Mouse (Mus musculus) MEL (cell line): ENCODE data around the gene Ndufb6. TPM values are rescaled to one million over a fixed set of nuclear protein-coding genes. Genes with fewer than 3 reads are reported as not detected.

ENCODE experiments used
- DNase-seq: peaks from one replicate; pipeline ENCODE4 v3.0.0; 2011; ENCODE audit warnings: low read depth, low spot score
- H3K27ac ChIP-seq: 2 replicates; pipeline ENCODE4 v1.5.1; 2012; ENCODE audit warnings: low read depth, mild to moderate bottlenecking, control low read depth, low read length, moderate library complexity; ENCODE audit not compliant: control insufficient read depth
- H3K27me3 ChIP-seq, 2 experiments: fragments of 150-350 bp in 1 of 2; sonication (generic) in 1 of 2; 2 replicates each; pipeline ENCODE4 v1.6.1; 2012; ENCODE audit warnings: low read length in 2 of 2, mild to moderate bottlenecking in 2 of 2, improper control_type of control experiment in 1 of 2, moderate library complexity in 1 of 2; ENCODE audit not compliant: insufficient read depth in 2 of 2, control insufficient read depth in 1 of 2
- H3K36me3 ChIP-seq, 2 experiments: 2 replicates each; pipeline ENCODE4 v1.6.1; 2012 to 2014; ENCODE audit warnings: low read length in 2 of 2, improper control_type of control experiment in 1 of 2, inconsistent platforms in 1 of 2, mild to moderate bottlenecking in 1 of 2; ENCODE audit not compliant: insufficient read depth in 2 of 2, control insufficient read depth in 1 of 2
- H3K4me1 ChIP-seq, 2 experiments: fragments of 150-350 bp in 1 of 2; sonication (generic) in 1 of 2; 2 replicates each; pipeline ENCODE4 v1.6.1; 2012; ENCODE audit warnings: low read length in 2 of 2, improper control_type of control experiment in 1 of 2, mild to moderate bottlenecking in 1 of 2; ENCODE audit not compliant: insufficient read depth in 2 of 2, control insufficient read depth in 1 of 2
- H3K4me3 ChIP-seq, 2 experiments: fragments of 150-350 bp in 1 of 2; sonication (generic) in 1 of 2; 2 replicates each; pipeline ENCODE4 v1.5.1; 2012; ENCODE audit warnings: low read depth in 2 of 2, low read length in 2 of 2, mild to moderate bottlenecking in 2 of 2, moderate library complexity in 2 of 2, control low read depth in 1 of 2, improper control_type of control experiment in 1 of 2; ENCODE audit not compliant: control insufficient read depth in 1 of 2, insufficient read depth in 1 of 2
- H3K79me2 ChIP-seq: 2 replicates; pipeline ENCODE4 v1.6.1; 2012; ENCODE audit warnings: mild to moderate bottlenecking, low read length, moderate library complexity; ENCODE audit not compliant: control insufficient read depth, poor library complexity, insufficient read depth
- H3K9ac ChIP-seq: 2 replicates; pipeline ENCODE4 v1.6.1; 2012; ENCODE audit warnings: low read depth, mild to moderate bottlenecking, control low read depth, low read length, moderate library complexity; ENCODE audit not compliant: control insufficient read depth, poor library complexity, severe bottlenecking
- H3K9me3 ChIP-seq: fragments of 150-350 bp; sonication (generic); replicated peaks from 2 replicates; pipeline ENCODE4 v1.6.1; 2012; ENCODE audit warnings: mild to moderate bottlenecking, low read length, improper control_type of control experiment, moderate library complexity; ENCODE audit not compliant: insufficient read depth
- BHLHE40 ChIP-seq: IDR thresholded peaks from 2 replicates; pipeline ENCODE4 v1.6.1; 2012; ENCODE audit warnings: low read depth, mild to moderate bottlenecking, inconsistent platforms, low read length, improper control_type of control experiment, borderline replicate concordance
- CHD1 ChIP-seq: IDR thresholded peaks from 2 replicates; pipeline ENCODE4 v1.6.1; 2012; ENCODE audit warnings: low read depth, mild to moderate bottlenecking, inconsistent platforms, low read length, improper control_type of control experiment
- CHD2 ChIP-seq: IDR thresholded peaks from 2 replicates; pipeline ENCODE4 v1.6.1; 2011; ENCODE audit warnings: low read length, improper control_type of control experiment
- E2F4 ChIP-seq: IDR thresholded peaks from 2 replicates; pipeline ENCODE4 v1.6.1; 2011; ENCODE audit warnings: low read depth, low read length, improper control_type of control experiment, borderline replicate concordance
- ELF1 ChIP-seq: IDR thresholded peaks from 2 replicates; pipeline ENCODE4 v1.6.1; 2014; ENCODE audit warnings: low read depth, mild to moderate bottlenecking, inconsistent platforms, low read length, improper control_type of control experiment, moderate library complexity
- EP300 ChIP-seq, 2 experiments: IDR thresholded peaks; 2 replicates each; pipeline ENCODE4 v1.6.1; 2011; ENCODE audit warnings: improper control_type of control experiment in 2 of 2, low read length in 2 of 2, low read depth in 1 of 2, mild to moderate bottlenecking in 1 of 2
- ETS1 ChIP-seq: IDR thresholded peaks from 2 replicates; pipeline ENCODE4 v1.6.1; 2012; ENCODE audit warnings: low read depth, mild to moderate bottlenecking, inconsistent platforms, low read length, improper control_type of control experiment, moderate library complexity
- GATA1 ChIP-seq: IDR thresholded peaks from 2 replicates; pipeline ENCODE4 v1.6.1; 2011; ENCODE audit warnings: low read depth, low read length, improper control_type of control experiment
- HCFC1 ChIP-seq: IDR thresholded peaks from 2 replicates; pipeline ENCODE4 v1.6.1; 2012; ENCODE audit warnings: low read depth, mild to moderate bottlenecking, inconsistent platforms, low read length, improper control_type of control experiment, moderate library complexity
- MAX ChIP-seq: IDR thresholded peaks from 2 replicates; pipeline ENCODE4 v1.6.1; 2011; ENCODE audit warnings: low read length, improper control_type of control experiment
- MAZ ChIP-seq: IDR thresholded peaks from 2 replicates; pipeline ENCODE4 v1.6.1; 2012; ENCODE audit warnings: low read depth, mild to moderate bottlenecking, inconsistent platforms, low read length, improper control_type of control experiment
- MEF2A ChIP-seq: IDR thresholded peaks from 2 replicates; pipeline ENCODE4 v1.6.1; 2014; ENCODE audit warnings: low read depth, mild to moderate bottlenecking, inconsistent platforms, low read length, improper control_type of control experiment; ENCODE audit not compliant: poor library complexity, insufficient replicate concordance, severe bottlenecking; ENCODE audit errors: extremely low read depth
- MXI1 ChIP-seq: IDR thresholded peaks from 2 replicates; pipeline ENCODE4 v1.6.1; 2011; ENCODE audit warnings: mild to moderate bottlenecking, low read depth, low read length, improper control_type of control experiment
- MYB ChIP-seq: IDR thresholded peaks from 2 replicates; pipeline ENCODE4 v1.6.1; 2011; ENCODE audit warnings: mild to moderate bottlenecking, low read depth, low read length, improper control_type of control experiment
- MYC ChIP-seq: IDR thresholded peaks from 2 replicates; pipeline ENCODE4 v1.6.1; 2011; ENCODE audit warnings: low read depth, mild to moderate bottlenecking, low read length, improper control_type of control experiment, moderate library complexity
- NELFE ChIP-seq: IDR thresholded peaks from 2 replicates; pipeline ENCODE4 v1.6.1; 2011; ENCODE audit warnings: low read depth, low read length, improper control_type of control experiment
- NRF1 ChIP-seq: IDR thresholded peaks from 2 replicates; pipeline ENCODE4 v1.6.1; 2014; ENCODE audit warnings: low read depth, mild to moderate bottlenecking, inconsistent platforms, low read length, improper control_type of control experiment, moderate library complexity; ENCODE audit not compliant: poor library complexity, insufficient read depth, severe bottlenecking
- POLR2A ChIP-seq, 2 experiments: IDR thresholded peaks; 2 replicates each; pipeline ENCODE4 v1.6.1; 2011 to 2012; ENCODE audit warnings: low read length in 2 of 2, mild to moderate bottlenecking in 2 of 2, control low read depth in 1 of 2, improper control_type of control experiment in 1 of 2, low read depth in 1 of 2, moderate library complexity in 1 of 2; ENCODE audit not compliant: control insufficient read depth in 1 of 2, insufficient read depth in 1 of 2, poor library complexity in 1 of 2
- POLR2AphosphoS2 ChIP-seq: IDR thresholded peaks from 2 replicates; pipeline ENCODE4 v1.6.1; 2011; ENCODE audit warnings: low read length, improper control_type of control experiment
- POLR2AphosphoS5 ChIP-seq: IDR thresholded peaks from 2 replicates; pipeline ENCODE4 v1.6.1; 2012; ENCODE audit warnings: low read depth, borderline replicate concordance, mild to moderate bottlenecking, inconsistent platforms, low read length, moderate library complexity, mixed read lengths
- SIN3A ChIP-seq: IDR thresholded peaks from 2 replicates; pipeline ENCODE4 v1.6.1; 2012; ENCODE audit warnings: low read length, improper control_type of control experiment, inconsistent platforms
- TBP ChIP-seq: IDR thresholded peaks from 2 replicates; pipeline ENCODE4 v1.8.0; 2011; ENCODE audit warnings: low read depth, low read length, improper control_type of control experiment
- TCF12 ChIP-seq: IDR thresholded peaks from 2 replicates; pipeline ENCODE4 v1.6.1; 2014; ENCODE audit warnings: low read depth, mild to moderate bottlenecking, inconsistent platforms, low read length, improper control_type of control experiment, moderate library complexity
- UBTF ChIP-seq: IDR thresholded peaks from 2 replicates; pipeline ENCODE4 v1.6.1; 2012; ENCODE audit warnings: low read depth, mild to moderate bottlenecking, inconsistent platforms, low read length, improper control_type of control experiment, moderate library complexity, borderline replicate concordance; ENCODE audit not compliant: insufficient read depth
- USF2 ChIP-seq, 2 experiments: IDR thresholded peaks; 2 replicates each; pipeline ENCODE4 v1.6.1; 2011 to 2012; ENCODE audit warnings: improper control_type of control experiment in 2 of 2, low read length in 2 of 2, borderline replicate concordance in 1 of 2, inconsistent platforms in 1 of 2, low read depth in 1 of 2, mild to moderate bottlenecking in 1 of 2; ENCODE audit not compliant: insufficient read depth in 1 of 2
- ZC3H11A ChIP-seq: IDR thresholded peaks from 2 replicates; pipeline ENCODE4 v1.6.1; 2012; ENCODE audit warnings: low read depth, mild to moderate bottlenecking, inconsistent platforms, low read length, improper control_type of control experiment
- ZKSCAN1 ChIP-seq: IDR thresholded peaks from 2 replicates; pipeline ENCODE4 v1.6.1; 2012; ENCODE audit warnings: low read depth, mild to moderate bottlenecking, inconsistent platforms, low read length, improper control_type of control experiment, moderate library complexity
- ZMIZ1 ChIP-seq: IDR thresholded peaks from 2 replicates; pipeline ENCODE4 v1.6.1; 2012; ENCODE audit warnings: low read depth, mild to moderate bottlenecking, inconsistent platforms, low read length, improper control_type of control experiment, moderate library complexity
- polyA plus RNA-seq, 2 experiments: library from polyadenylated mRNA; stranded (reverse) in 1 of 2; unstranded in 1 of 2; fragments of >175 nt in 1 of 2; fragments of >200 nt in 1 of 2; gene quantifications; 2 replicates each; pipeline versions ENCODE4 v1.2.1 to v1.2.4; 2012; ENCODE audit warnings: low replicate concordance in 2 of 2, low read depth in 1 of 2; ENCODE audit not compliant: insufficient read length in 2 of 2, insufficient read depth in 1 of 2, missing spikeins in 1 of 2
- total RNA-seq: library from RNA; depleted of rRNA; stranded (reverse); fragments of 300-350 nt; gene quantifications from 2 replicates; pipeline ENCODE4 v1.2.3, GENCODE M21; 2012

Ndufb6 gene
- total and polyA plus RNA-seq, 3 experiments, result 146 to 229 TPM; not detected in 1

DNA sequence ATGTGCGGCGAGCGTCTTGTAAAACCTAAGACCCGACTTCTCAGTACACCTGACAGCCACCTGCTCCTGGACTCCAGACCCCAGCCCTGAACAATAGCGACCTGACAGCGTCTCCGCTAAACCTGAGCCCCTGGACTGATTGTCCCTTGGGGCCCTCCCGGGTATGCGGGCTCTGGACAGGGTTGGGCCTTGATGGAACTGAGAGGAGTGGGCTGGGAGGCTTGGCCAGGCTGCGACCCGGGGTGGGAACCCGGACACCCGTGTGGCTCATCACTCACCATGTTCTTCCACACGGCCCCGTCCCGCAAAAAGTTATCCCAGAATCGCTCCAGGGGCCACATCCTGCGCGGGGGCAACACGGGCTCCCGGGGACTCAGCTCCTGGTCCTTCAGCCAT is 343 bp downstream of the Ndufb6 start:
- peaks cover 0 to 11% of the 10 kb centered on the region in 2 experiments; a peak in 2 of 4 replicates for H3K36me3 ChIP-seq
- peaks cover 0 to 2% of the 10 kb centered on the region in 2 experiments; a peak in 1 of 4 replicates for H3K4me1 ChIP-seq
- H3K79me2 ChIP-seq, result peaks cover 17% of the 10 kb centered on the region
- TF ChIP-seq UBTF (no peak), USF2 (IDR thresholded peaks at IDR 0.05; ENCODE audit: borderline replicate concordance in 1 of 2, insufficient read depth in 1 of 2, low read depth in 1 of 2, low read length in 2 of 2) (no peak), TBP (no peak), CHD1 (peak; percentile 36; the same call in 1 of the 2 replicates), MAX (0 out of 2 replicates have a peak, but pooled peaks have one; percentile 8)
- H3K4me3 ChIP-seq, result peak overlapping the region; percentile 90 to 91
- H3K27ac ChIP-seq, result peak overlapping the region; percentile 23
- no peaks in the 10 kb centered on the region for H3K27me3 ChIP-seq
- peak overlapping the region; percentile 82 for H3K9ac ChIP-seq
- peak; percentile 29 for DNase-seq
- H3K9me3 ChIP-seq, result no peaks in the 10 kb centered on the region

DNA sequence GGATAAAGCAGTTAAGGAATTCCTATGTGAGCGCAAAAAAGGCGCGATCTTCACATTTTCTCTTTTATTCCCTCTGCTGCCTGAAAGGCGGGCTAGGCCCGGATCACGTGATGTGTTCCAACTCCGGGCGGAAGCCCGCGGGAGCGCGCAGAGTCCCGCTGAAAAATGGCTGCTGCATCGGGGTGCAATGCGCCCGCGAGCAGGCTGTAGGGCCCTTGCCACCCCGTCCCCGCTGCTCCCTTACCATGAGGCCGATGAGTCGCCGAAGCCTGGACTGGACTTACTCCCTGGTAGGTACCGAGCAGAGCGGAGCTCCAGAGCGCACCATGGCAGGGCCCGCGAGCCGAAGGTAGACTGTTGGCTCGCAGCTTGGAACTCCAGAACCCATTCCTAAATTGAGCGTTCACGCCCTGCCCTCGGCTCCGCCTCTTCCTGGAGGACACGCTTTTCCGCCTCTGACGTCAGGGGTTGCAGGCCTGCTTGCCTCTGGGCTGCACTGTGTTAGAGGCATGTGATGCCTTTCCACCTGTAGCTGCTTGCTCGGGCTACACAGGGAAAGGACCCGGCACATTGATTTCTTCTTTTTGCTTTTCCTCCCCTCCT is 9.7 kb downstream of the Ndufb6 start, which contains the start of the genes Smim27 and Topors:
TSS of gene Smim27 (plus strand) at position 150 of the 603 bp plus-strand sequence.
TSS of gene Topors (minus strand) at position 421 of the 603 bp plus-strand sequence.
- peaks cover 11 to 17% of the 10 kb centered on the region in 2 experiments for H3K36me3 ChIP-seq
- peak within 1 kb of the TSS; percentile 53 to 83 for H3K4me3 ChIP-seq
- peak; percentile 98 for DNase-seq
- TF ChIP-seq MYC (peak; percentile 89), MAZ (0 out of 2 replicates have a peak, but pooled peaks have one; percentile 65), ELF1 (peak; percentile 68; the same call in 1 of the 2 replicates), MAX (peak; percentile 80), POLR2AphosphoS5 (peak; percentile 97; the same call in 1 of the 2 replicates), CHD2 (no peak), USF2 (IDR thresholded peaks at IDR 0.05; ENCODE audit: borderline replicate concordance in 1 of 2, insufficient read depth in 1 of 2, low read depth in 1 of 2, low read length in 2 of 2) (peak; percentile 70 to 88; a peak in 3 of 4 replicates), ZC3H11A (no peak), E2F4 (peak; percentile 90), POLR2AphosphoS2 (peak; percentile 99), GATA1 (no peak), BHLHE40 (peak; percentile 85; the same call in 1 of the 2 replicates), TBP (peak; percentile 88), ZMIZ1 (peak; percentile 97), NELFE (peak; percentile 99), NRF1 (0 out of 2 replicates have a peak, but pooled peaks have one; percentile 8), HCFC1 (peak; percentile 78), ETS1 (peak; percentile 60), MEF2A (no peak), EP300 (IDR thresholded peaks at IDR 0.05; ENCODE audit: low read depth in 1 of 2, low read length in 2 of 2) (no peak), SIN3A (peak; percentile 78), TCF12 (peak; percentile 52), POLR2A (IDR thresholded peaks at IDR 0.05; ENCODE audit: control insufficient read depth in 1 of 2, insufficient read depth in 1 of 2, low read depth in 1 of 2, low read length in 2 of 2, poor library complexity in 1 of 2) (peak; percentile 99), MXI1 (peak; percentile 94), MYB (no peak), ZKSCAN1 (no peak)

More for the DNA sequence above, 9.7 kb downstream of the Ndufb6 start, which contains the start of the genes Smim27 and Topors:
- no peaks in the 10 kb centered on the region for H3K27me3 ChIP-seq
- peaks cover 0 to 15% of the 10 kb centered on the region in 2 experiments; a peak in 2 of 4 replicates for H3K4me1 ChIP-seq
- peak within 1 kb of the TSS; percentile 97 for H3K27ac ChIP-seq
- H3K79me2 ChIP-seq, result peaks cover 46% of the 10 kb centered on the region
- H3K9me3 ChIP-seq, result no peaks in the 10 kb centered on the region
- peak within 1 kb of the TSS; percentile 95 for H3K9ac ChIP-seq
